Mouse (Mus musculus): ENCODE results near the gene Aldoc.

DNA sequence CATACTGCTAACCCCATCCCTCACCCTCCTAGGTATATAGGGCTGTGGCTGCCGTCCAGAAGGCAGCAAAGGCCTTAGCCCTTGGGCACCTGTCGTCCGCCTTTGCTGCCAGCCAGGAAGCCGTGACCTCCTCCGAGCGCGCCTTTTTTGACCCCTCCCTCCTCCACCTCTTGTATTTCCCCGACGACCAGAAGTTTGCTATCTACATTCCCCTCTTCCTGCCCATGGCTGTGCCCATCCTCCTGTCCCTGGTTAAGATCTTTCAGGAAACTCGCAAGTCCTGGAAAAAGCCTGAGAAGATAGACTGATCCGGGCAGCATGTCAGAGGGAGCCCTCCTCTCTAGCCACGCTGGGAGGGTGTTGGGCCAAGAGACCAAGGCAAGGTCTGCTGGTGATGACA, 18.9 kb downstream of the Aldoc start:
- TF ChIP-seq CTCF (conservative IDR thresholded peaks at IDR 0.05; ENCODE audit: low read length): no peak
- no peak for TF ChIP-seq POU5F1 (IDR thresholded peaks at IDR 0.05; ENCODE audit: borderline replicate concordance, low read length)

All from E14TG2a.4 (cell line).